ENCODE assay signal across 8 mouse cellular contexts in genomic region chr4:46452481-46452850, GRCm38 (mm10). TPM values are rescaled to one million over a fixed set of nuclear protein-coding genes. Genes with fewer than 3 reads are reported as not detected.
DNase-seq lines count a peak whose midpoint lies in the region; ATAC-seq and TF ChIP-seq lines count a peak whose summit lies in the region.

No protein-coding gene starts in this region.

- H3K27me3 ChIP-seq in E14TG2a.4 (ENCODE audit: insufficient read depth, low read length): no peaks in the 10 kb centered on the region
- H3K27me3 ChIP-seq in forebrain, embryonic 14.5 days (replicated peaks; ENCODE audit: control insufficient read depth, insufficient read depth, low read length): no peaks in the 10 kb centered on the region
- H3K27me3 ChIP-seq in hindbrain, embryonic 10.5 days (ENCODE audit: insufficient read depth, poor library complexity, severe bottlenecking): no peaks in the 10 kb centered on the region

- ATAC-seq in forebrain, embryonic 14.5 days: peak; percentile 18

- peaks cover 37% of the 10 kb centered on the region for H3K36me3 ChIP-seq in E14TG2a.4 (ENCODE audit: insufficient read depth, low read length)
- H3K36me3 ChIP-seq in forebrain, embryonic 14.5 days (ENCODE audit: control insufficient read depth, insufficient read depth, low read length): no peaks in the 10 kb centered on the region
- peaks cover 23% of the 10 kb centered on the region for H3K36me3 ChIP-seq in hindbrain, embryonic 10.5 days

- H3K9ac ChIP-seq in forebrain, embryonic 14.5 days (ENCODE audit: low read length): peak overlapping the region; percentile 97

- H3K9me3 ChIP-seq in E14TG2a.4 (ENCODE audit: low read length): no peaks in the 10 kb centered on the region
- no peaks in the 10 kb centered on the region for H3K9me3 ChIP-seq in forebrain, embryonic 14.5 days (replicated peaks; ENCODE audit: control insufficient read depth, low read length)
- no peaks in the 10 kb centered on the region for H3K9me3 ChIP-seq in hindbrain, embryonic 10.5 days

- peak overlapping the region; percentile 91 for H3K4me3 ChIP-seq in E14TG2a.4 (replicated peaks; ENCODE audit: low read length)
- peak overlapping the region; percentile 69 for H3K4me3 ChIP-seq in bone marrow macrophage, adult 2 months (ENCODE audit: insufficient read depth, low read length)
- H3K4me3 ChIP-seq in forebrain, embryonic 14.5 days (ENCODE audit: low read depth, low read length): peak overlapping the region; percentile 89
- H3K4me3 ChIP-seq in hindbrain, embryonic 10.5 days: peak overlapping the region; percentile 89

- WGBS in forebrain, embryonic 14.5 days: 0% methylated on average over 19 of the region's 19 CpGs
- under 1% methylated on average over 19 of the region's 19 CpGs for WGBS in hindbrain, embryonic 10.5 days

- TF ChIP-seq CTCF in E14TG2a.4 (conservative IDR thresholded peaks at IDR 0.05; ENCODE audit: low read length): no peak
- TF ChIP-seq CTCF in bone marrow macrophage, adult 2 months (IDR thresholded peaks at IDR 0.05; ENCODE audit: low read depth, low read length): no peak

- peaks cover 65% of the 10 kb centered on the region for H3K4me1 ChIP-seq in E14TG2a.4 (replicated peaks; ENCODE audit: low read depth, low read length)
- H3K4me1 ChIP-seq in bone marrow macrophage, adult 2 months (ENCODE audit: control insufficient read depth, insufficient read depth, low read length): peaks cover 44% of the 10 kb centered on the region
- peaks cover 29% of the 10 kb centered on the region for H3K4me1 ChIP-seq in forebrain, embryonic 14.5 days (ENCODE audit: control insufficient read depth, insufficient read depth, low read length)
- peaks cover 57% of the 10 kb centered on the region for H3K4me1 ChIP-seq in hindbrain, embryonic 10.5 days (replicated peaks)

- DNase-seq in forebrain, embryonic 14.5 days (ENCODE audit: low spot score): peak; percentile 75
- DNase-seq in hindbrain, embryonic 10.5 days (ENCODE audit: low spot score): no peak
- peak; percentile 41 for DNase-seq in layer of hippocampus, adult 9-11 months
- DNase-seq in lung, postnatal 10 days: peak; percentile 72
- peak; percentile 83 for DNase-seq in retina, postnatal 1 day
- DNase-seq in thymus, postnatal 4 days: peak; percentile 70

- peak overlapping the region; percentile 90 for H3K4me2 ChIP-seq in forebrain, embryonic 14.5 days (ENCODE audit: low read length)

- peak overlapping the region; percentile 95 for H3K27ac ChIP-seq in bone marrow macrophage, adult 2 months (ENCODE audit: insufficient read depth, low read depth, low read length)
- peak overlapping the region; percentile 98 for H3K27ac ChIP-seq in forebrain, embryonic 14.5 days (ENCODE audit: low read depth, low read length)
- peak overlapping the region; percentile 100 for H3K27ac ChIP-seq in hindbrain, embryonic 10.5 days

- TF ChIP-seq POLR2A in bone marrow macrophage, adult 2 months (IDR thresholded peaks at IDR 0.05; ENCODE audit: borderline replicate concordance, low read depth, low read length): no peak

RNA-seq across cellular contexts. Expression of gene Anp32b, which starts 1.8 kb away (rescaled TPM):
- 204 and 219 TPM in 2 replicates for polyA plus RNA-seq in bone marrow macrophage, adult 2 months (2012; ENCODE audit: insufficient read depth, insufficient read length, missing spikeins)
- 83.5 and 92.4 TPM in 2 replicates for polyA plus RNA-seq in forebrain, embryonic 14.5 days (2014; fragmentation: Nextera tagmentation; extraction: Ambion mirVana)
- polyA plus RNA-seq in hindbrain, embryonic 10.5 days (2016; fragmentation: Nextera tagmentation; extraction: Ambion mirVana): 250 and 377 TPM in 2 replicates

RNA-seq across cellular contexts. Expression of gene Nans, which starts 36.6 kb away (rescaled TPM):
- 41.8 and 43.4 TPM in 2 replicates for polyA plus RNA-seq in bone marrow macrophage, adult 2 months (2012; ENCODE audit: insufficient read depth, insufficient read length, missing spikeins)
- polyA plus RNA-seq in forebrain, embryonic 14.5 days (2014; fragmentation: Nextera tagmentation; extraction: Ambion mirVana): 77.5 and 81.8 TPM in 2 replicates
- 79.1 and 80.5 TPM in 2 replicates for polyA plus RNA-seq in hindbrain, embryonic 10.5 days (2016; fragmentation: Nextera tagmentation; extraction: Ambion mirVana)

RNA-seq across cellular contexts. Expression of gene Hemgn, which starts 39.2 kb away (rescaled TPM):
- polyA plus RNA-seq in bone marrow macrophage, adult 2 months (2012; ENCODE audit: insufficient read depth, insufficient read length, missing spikeins): not detected in 2 replicates
- polyA plus RNA-seq in forebrain, embryonic 14.5 days (2014; fragmentation: Nextera tagmentation; extraction: Ambion mirVana): 0.27 TPM in 1 of 2 replicates, not detected in the other
- polyA plus RNA-seq in hindbrain, embryonic 10.5 days (2016; fragmentation: Nextera tagmentation; extraction: Ambion mirVana): 13.2 and 14.3 TPM in 2 replicates

Comparison
In these comparisons a context has a peak if more than half of its experiments do, and no peak if none do; other contexts are left out.
1. RNA of gene Hemgn, which starts 39.2 kb away (polyA plus RNA-seq): 13.2 to 14.3 TPM in hindbrain, embryonic 10.5 days; 0.27 TPM in forebrain, embryonic 14.5 days and not detected in bone marrow macrophage, adult 2 months; every median in the first group is over 10 times any median in the second.
2. Peak in every context shown above with its lines, with median percentiles within 50 percentile points of each other: H3K4me3 ChIP-seq and H3K27ac ChIP-seq.